Mouse (Mus musculus) liver, embryonic 14.5 days (tissue): ENCODE measurements around the gene Pgam5. TPM values are rescaled to one million over a fixed set of nuclear protein-coding genes. Genes with fewer than 3 reads are reported as not detected.

Source experiments
- ATAC-seq: fragments of 200-750 bp; cut with Nextera tagmentation; 2 replicates; pipeline ENCODE4 v1.8.0; 2017; ENCODE audit warnings: moderate number of reproducible peaks, mild to moderate bottlenecking, moderate library complexity; ENCODE audit not compliant: insufficient read depth
- DNase-seq, 3 experiments: peaks; one replicate each; pipeline ENCODE4 v3.0.0-alpha.2; 2012 to 2013; ENCODE audit warnings: low read depth in 3 of 3, low spot score in 3 of 3
- H3K27ac ChIP-seq: fragments of 300-500 bp; sonication (generic); 2 replicates; pipeline ENCODE4 v1.5.1; 2014; ENCODE audit warnings: moderate library complexity, mild to moderate bottlenecking, control low read depth, inconsistent platforms
- H3K27me3 ChIP-seq: fragments of 300-500 bp; sonication (generic); 2 replicates; pipeline ENCODE4 v1.6.1; 2014; ENCODE audit warnings: mild to moderate bottlenecking, low read length, moderate library complexity; ENCODE audit not compliant: control insufficient read depth, insufficient read depth
- H3K36me3 ChIP-seq: fragments of 300-500 bp; sonication (generic); replicated peaks from 2 replicates; pipeline ENCODE4 v1.6.1; 2014; ENCODE audit warnings: low read depth; ENCODE audit not compliant: control insufficient read depth, insufficient read depth
- H3K4me1 ChIP-seq, 2 experiments: fragments of 200-500 bp in 1 of 2; fragments of 300-500 bp in 1 of 2; sonication (generic) in 1 of 2; replicated peaks; 2 replicates each; pipeline ENCODE4 v1.6.1; 2012 to 2014; ENCODE audit warnings: antibody characterized with exemption in 1 of 2, inconsistent platforms in 1 of 2, low read length in 1 of 2; ENCODE audit not compliant: control insufficient read depth in 2 of 2, insufficient read depth in 2 of 2
- H3K4me2 ChIP-seq: fragments of 300-500 bp; sonication (generic); 2 replicates; pipeline ENCODE4 v1.6.1; 2014; ENCODE audit warnings: low read depth, mild to moderate bottlenecking, control low read depth, moderate library complexity
- H3K4me3 ChIP-seq, 2 experiments: fragments of 200-500 bp in 1 of 2; fragments of 300-500 bp in 1 of 2; sonication (generic) in 1 of 2; 2 replicates each; pipeline ENCODE4 v1.5.1; 2012 to 2014; ENCODE audit warnings: low read depth in 2 of 2, low read length in 2 of 2, mild to moderate bottlenecking in 2 of 2, control low read depth in 1 of 2, inconsistent platforms in 1 of 2, moderate library complexity in 1 of 2; ENCODE audit not compliant: insufficient read depth in 1 of 2
- H3K9ac ChIP-seq: fragments of 300-500 bp; sonication (generic); replicated peaks from 2 replicates; pipeline ENCODE4 v1.6.1; 2014; ENCODE audit warnings: mild to moderate bottlenecking, control low read depth, moderate library complexity
- H3K9me3 ChIP-seq: fragments of 300-500 bp; sonication (generic); 2 replicates; pipeline ENCODE4 v1.6.1; 2016; ENCODE audit warnings: low read length, mixed read lengths; ENCODE audit not compliant: control insufficient read depth
- CTCF ChIP-seq: IDR thresholded peaks from 2 replicates; pipeline ENCODE4 v1.5.1; 2016; ENCODE audit warnings: antibody characterized with exemption, low read depth, control low read depth
- EP300 ChIP-seq: IDR thresholded peaks from 2 replicates; pipeline ENCODE4 v1.6.1; 2016; ENCODE audit warnings: antibody characterized with exemption, low read depth
- WGBS: fragments of 180-500 bp; shearing (Covaris S2); extraction: QIAGEN DNeasy Blood & Tissue Kit; methylation state at CpG from one replicate; pipeline ENCODE4 v1.1.7; 2014; ENCODE audit not compliant: insufficient replicate concordance; 5-methylcytosine and 5-hydroxymethylcytosine counted together
- polyA plus RNA-seq, 2 experiments: library from polyadenylated mRNA; depleted of rRNA in 1 of 2; stranded (reverse) in 1 of 2; unstranded in 1 of 2; fragments of >200 nt; fragmentation: Nextera tagmentation in 1 of 2; extraction: Ambion mirVana in 1 of 2; gene quantifications; 2 replicates each; pipeline versions ENCODE4 v1.2.1 to v1.2.3; 2012 to 2014

Gene Pgam5
- polyA plus RNA-seq, 2 experiments = 17.6 to 26.3 TPM

GRCm38 (mm10) chr5:110274147-110274546, 4.4 kb upstream of the Pgam5 start:
- H3K4me1 ChIP-seq = peaks cover 6 to 11% of the 10 kb centered on the region in 2 experiments; a peak in 2 of 4 replicates
- WGBS = 64% methylated on average over 4 of the region's 4 CpGs
- peak overlapping the region; percentile 37 for H3K9ac ChIP-seq
- DNase-seq (peak; percentile 36 to 60 (median 55)), ATAC-seq (peak; percentile 43; the same call in 1 of the 2 replicates)
- H3K27ac ChIP-seq = no peak overlapping the region
- H3K36me3 ChIP-seq = no peaks in the 10 kb centered on the region
- H3K9me3 ChIP-seq = no peaks in the 10 kb centered on the region
- no peak overlapping the region for H3K4me2 ChIP-seq
- TF ChIP-seq EP300 (peak; percentile 42; the same call in 1 of the 2 replicates), CTCF (no peak)
- no peaks in the 10 kb centered on the region for H3K27me3 ChIP-seq
- H3K4me3 ChIP-seq = no peak overlapping the region

GRCm38 (mm10) chr5:110270242-110270641, 529 bp upstream of the Pgam5 start:
- H3K36me3 ChIP-seq = peaks cover 12% of the 10 kb centered on the region
- DNase-seq (no peak), ATAC-seq (no peak)
- H3K4me2 ChIP-seq = no peak overlapping the region
- peaks cover 9 to 18% of the 10 kb centered on the region in 2 experiments for H3K4me1 ChIP-seq
- no peak overlapping the region for H3K9ac ChIP-seq
- H3K4me3 ChIP-seq = no peak overlapping the region
- H3K9me3 ChIP-seq = no peaks in the 10 kb centered on the region
- no peak overlapping the region for H3K27ac ChIP-seq
- H3K27me3 ChIP-seq = no peaks in the 10 kb centered on the region
- 90% methylated on average over 6 of the region's 6 CpGs for WGBS
- TF ChIP-seq CTCF = no peak
- no peak for TF ChIP-seq EP300

DNA sequence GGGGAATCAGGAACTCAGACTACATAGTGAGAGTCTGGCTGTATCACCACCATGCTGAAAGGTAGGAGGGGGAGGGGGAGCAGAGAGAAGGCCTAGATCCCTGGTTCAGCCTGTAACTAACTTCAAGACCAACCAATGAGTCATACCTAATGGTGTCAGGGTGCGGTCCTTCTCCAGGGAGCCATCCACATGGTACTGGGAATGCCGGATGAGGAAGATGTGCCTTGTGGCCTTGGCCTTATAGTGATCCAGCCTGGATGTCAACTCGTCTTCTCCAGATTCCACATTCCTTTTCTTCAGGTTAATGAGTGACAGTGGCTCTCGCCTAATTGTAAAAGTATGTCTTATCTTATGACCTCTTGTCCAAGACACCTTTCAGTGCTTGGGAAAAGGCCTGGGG, 2.8 kb downstream of the Pgam5 start:
- no peak for DNase-seq
- no peak overlapping the region for H3K9ac ChIP-seq
- 85% methylated on average over 4 of the region's 4 CpGs for WGBS
- no peak overlapping the region for H3K4me2 ChIP-seq
- H3K4me3 ChIP-seq = no peak overlapping the region
- no peak for ATAC-seq
- no peak overlapping the region for H3K27ac ChIP-seq
- peaks cover 3 to 7% of the 10 kb centered on the region in 2 experiments for H3K4me1 ChIP-seq
- TF ChIP-seq EP300 (no peak), CTCF (no peak)
- H3K27me3 ChIP-seq = no peaks in the 10 kb centered on the region
- peaks cover 21% of the 10 kb centered on the region for H3K36me3 ChIP-seq
- H3K9me3 ChIP-seq = no peaks in the 10 kb centered on the region

- H3K36me3 ChIP-seq = peaks cover 55% of the 10 kb centered on the region
- WGBS = 71% methylated on average over 2 of the region's 2 CpGs
- no peak for ATAC-seq
These were observed 25.6 kb downstream of the Pgam5 start for GRCm38 (mm10) chr5:110244091-110244490.

DNA sequence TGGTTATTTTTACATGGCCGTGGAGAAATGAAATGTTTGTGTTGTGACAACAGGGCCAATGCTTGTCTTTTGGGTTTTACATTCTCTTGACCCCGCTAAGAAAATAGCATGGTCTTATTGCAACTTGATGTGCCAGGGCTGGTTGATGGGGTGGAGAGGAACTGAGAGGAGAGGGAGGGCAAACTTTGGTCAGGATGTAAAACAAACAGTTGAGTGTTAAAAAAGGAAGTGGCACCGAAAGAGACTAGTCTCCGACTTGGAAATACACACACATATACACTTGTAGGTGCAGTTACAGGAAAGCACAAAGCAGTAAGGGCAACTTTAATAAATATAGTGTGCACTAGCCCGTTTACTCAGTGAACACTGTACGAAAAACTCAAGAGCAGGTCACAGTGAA, 37.4 kb downstream of the Pgam5 start:
- WGBS = 49% methylated on average over 6 of the region's 6 CpGs
- Histone ChIP-seq H3K27ac (no peak overlapping the region), H3K4me1 (peaks cover 11 to 12% of the 10 kb centered on the region in 2 experiments), H3K4me3 (peak overlapping the region in 1 of 2 experiments; percentile 66; a peak in 2 of 4 replicates), H3K27me3 (no peaks in the 10 kb centered on the region), H3K36me3 (peaks cover 9% of the 10 kb centered on the region), H3K9ac (peak overlapping the region; percentile 0; the same call in 1 of the 2 replicates), H3K9me3 (no peaks in the 10 kb centered on the region), H3K4me2 (peak overlapping the region; percentile 89)
- DNase-seq (no peak), ATAC-seq (no peak)
- TF ChIP-seq EP300 (no peak), CTCF (no peak)

More at GRCm38 (mm10) chr5:110244091-110244490, 25.6 kb downstream of the Pgam5 start:
- H3K27me3 ChIP-seq = no peaks in the 10 kb centered on the region
- H3K4me1 ChIP-seq = no peaks in the 10 kb centered on the region
- no peak overlapping the region for H3K4me3 ChIP-seq
- TF ChIP-seq CTCF (no peak), EP300 (no peak)
- no peak overlapping the region for H3K4me2 ChIP-seq
- no peak overlapping the region for H3K27ac ChIP-seq
- DNase-seq = no peak
- no peaks in the 10 kb centered on the region for H3K9me3 ChIP-seq
- H3K9ac ChIP-seq = no peak overlapping the region
